Mouse (Mus musculus) myocyte (in vitro differentiated cells): ENCODE data around the gene Dennd1b.

Experiments
- CEBPB ChIP-seq: IDR thresholded peaks from 2 replicates; pipeline ENCODE4 v1.6.1; 2011; ENCODE audit warnings: mild to moderate bottlenecking, moderate library complexity; ENCODE audit not compliant: poor library complexity, insufficient read depth, severe bottlenecking
- E2F4 ChIP-seq: IDR thresholded peaks from one replicate; pipeline ENCODE4 v1.6.1; 2011; ENCODE audit warnings: mild to moderate bottlenecking, control low read depth, moderate library complexity; ENCODE audit not compliant: insufficient read depth
- MAX ChIP-seq: IDR thresholded peaks from one replicate; pipeline ENCODE4 v1.6.1; 2011; ENCODE audit warnings: low read depth, mild to moderate bottlenecking, control low read depth
- MYOD1 ChIP-seq, 3 experiments: IDR thresholded peaks; one replicate each; pipeline ENCODE4 v1.6.1; 2011; ENCODE audit warnings: control low read depth in 2 of 3, low read depth in 2 of 3, mild to moderate bottlenecking in 2 of 3, moderate library complexity in 1 of 3; ENCODE audit not compliant: insufficient read length in 2 of 3, control insufficient read depth in 1 of 3
- MYOG ChIP-seq, 3 experiments: IDR thresholded peaks; one replicate each; pipeline ENCODE4 v1.6.1; 2011; ENCODE audit warnings: control low read depth in 2 of 3, low read depth in 2 of 3, mild to moderate bottlenecking in 2 of 3; ENCODE audit not compliant: insufficient read length in 2 of 3, control insufficient read depth in 1 of 3, insufficient read depth in 1 of 3
- POLR2A ChIP-seq: IDR thresholded peaks from one replicate; pipeline ENCODE4 v1.6.1; 2011; ENCODE audit warnings: low read depth, mild to moderate bottlenecking, control low read depth, moderate library complexity; ENCODE audit not compliant: insufficient read length
- POLR2AphosphoS2 ChIP-seq: IDR thresholded peaks from one replicate; pipeline ENCODE4 v1.6.1; 2011; ENCODE audit warnings: low read depth, control low read depth; ENCODE audit not compliant: insufficient read length
- SRF ChIP-seq: IDR thresholded peaks from one replicate; pipeline ENCODE4 v1.6.1; 2011; ENCODE audit warnings: low read depth; ENCODE audit not compliant: control insufficient read depth, insufficient read length
- TCF12 ChIP-seq: IDR thresholded peaks from one replicate; pipeline ENCODE4 v1.6.1; 2011; ENCODE audit warnings: mild to moderate bottlenecking, control low read depth; ENCODE audit not compliant: poor library complexity, insufficient read depth, severe bottlenecking
- TCF3 ChIP-seq: IDR thresholded peaks from one replicate; pipeline ENCODE4 v1.6.1; 2011; ENCODE audit warnings: low read depth, control low read depth; ENCODE audit not compliant: insufficient read length
- USF1 ChIP-seq: IDR thresholded peaks from one replicate; pipeline ENCODE4 v1.6.1; 2011; ENCODE audit warnings: low read depth, mild to moderate bottlenecking, control low read depth, moderate library complexity

DNA sequence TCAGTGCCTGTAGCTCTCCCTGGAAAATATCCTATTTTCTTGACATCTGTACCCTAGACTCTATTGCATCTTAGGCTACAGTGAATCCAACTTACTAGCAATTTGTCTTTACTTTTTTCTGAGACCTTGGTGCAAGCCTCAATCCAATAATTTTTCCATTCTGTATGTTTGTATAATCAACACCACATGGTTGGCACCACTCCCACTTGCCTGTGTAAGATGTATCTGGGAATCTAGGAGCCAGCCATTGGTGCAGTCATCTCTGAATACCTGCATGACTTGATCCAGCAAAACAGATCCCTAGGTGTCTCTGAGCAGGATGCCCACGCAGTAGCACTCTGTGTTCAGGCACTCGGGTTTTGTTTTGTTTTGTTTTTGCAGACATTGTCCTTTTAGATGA lies 145.0 kb downstream of the Dennd1b start:
- TF ChIP-seq TCF12 (no peak), POLR2A (no peak), USF1 (no peak), E2F4 (no peak), MAX (no peak), TCF3 (no peak), MYOG (IDR thresholded peaks at IDR 0.05; ENCODE audit: control insufficient read depth in 1 of 3, insufficient read depth in 1 of 3, insufficient read length in 2 of 3, low read depth in 2 of 3) (no peak), POLR2AphosphoS2 (no peak), SRF (no peak), MYOD1 (IDR thresholded peaks at IDR 0.05; ENCODE audit: control insufficient read depth in 1 of 3, insufficient read length in 2 of 3, low read depth in 2 of 3) (no peak), CEBPB (no peak)
